Comparison of ENCODE assay signal across 31 mouse cellular contexts in genomic region chr6:60739776-60740175, GRCm38 (mm10).
DNase-seq lines count a peak whose midpoint lies in the region; ATAC-seq and TF ChIP-seq lines count a peak whose summit lies in the region.
"Had no signal": no experiment of that assay in that cellular context is flagged by ENCODE, and none has a peak within 500 bp of the region (broad histone marks: within the 10 kb centered on the region; RNA-seq: fewer than 3 reads in every experiment).

No protein-coding gene starts in this region.

- no peaks in the 10 kb centered on the region for H3K9me3 ChIP-seq in forebrain, postnatal 0 days (ENCODE audit: low read length)
- H3K9me3 ChIP-seq in forebrain, embryonic 10.5 days, result no peaks in the 10 kb centered on the region
- H3K9me3 ChIP-seq: embryonic facial prominence, embryonic 13.5 days; G1E; heart, embryonic 13.5 days; neural tube, embryonic 15.5 days had no signal

- peak; percentile 1 for DNase-seq in adrenal gland, postnatal 10 days
- no peak for DNase-seq in adrenal gland, adult 8-10 months
- no peak for DNase-seq in forebrain, postnatal 0 days
- no peak for DNase-seq in forebrain, embryonic 10.5 days (ENCODE audit: extremely low spot score, low spot score)
- DNase-seq in right cerebral cortex, adult 18-20 months, result peak; percentile 17
- DNase-seq in right cerebral cortex, postnatal 25 days, result no peak
- DNase-seq: cerebellum, adult 11-12 months; cerebellum, adult 9-11 months; embryo, embryonic 11 days; gastrocnemius, postnatal 10 days; heart, postnatal 10 days; kidney, adult 11 months; kidney, postnatal 14 days; layer of hippocampus, postnatal 36 days; liver; lung, adult 2 months; lung, postnatal 10 days; midbrain, embryonic 14.5 days; retina, postnatal 1 day; spleen, adult 18-20 months; thymus, adult 18-20 months; thymus, postnatal 25 days had no signal

- H3K4me1 ChIP-seq in forebrain, postnatal 0 days (ENCODE audit: insufficient read depth), result no peaks in the 10 kb centered on the region
- peaks cover 15% of the 10 kb centered on the region for H3K4me1 ChIP-seq in forebrain, embryonic 10.5 days
- H3K4me1 ChIP-seq: embryonic facial prominence, embryonic 13.5 days; heart, embryonic 13.5 days; neural tube, embryonic 15.5 days had no signal

- no peak for TF ChIP-seq CTCF in forebrain, postnatal 0 days (IDR thresholded peaks at IDR 0.05; ENCODE audit: low read depth)

- no peaks in the 10 kb centered on the region for H3K27me3 ChIP-seq in forebrain, postnatal 0 days (ENCODE audit: insufficient read depth, low read length)
- H3K27me3 ChIP-seq in forebrain, embryonic 10.5 days (ENCODE audit: poor library complexity, severe bottlenecking), result no peaks in the 10 kb centered on the region
- H3K27me3 ChIP-seq: embryonic facial prominence, embryonic 13.5 days; heart, embryonic 13.5 days; neural tube, embryonic 15.5 days had no signal

- ATAC-seq in forebrain, postnatal 0 days, result peak; percentile 69
- no peak for ATAC-seq in cerebellum, adult (ENCODE audit: insufficient number of reproducible peaks, low FRiP score, low TSS enrichment)
- ATAC-seq: Patski had no signal

- H3K27ac ChIP-seq in forebrain, postnatal 0 days (ENCODE audit: low read depth, low read length), result no peak overlapping the region
- no peak overlapping the region for H3K27ac ChIP-seq in forebrain, embryonic 10.5 days
- H3K27ac ChIP-seq: embryonic facial prominence, embryonic 13.5 days; heart, embryonic 13.5 days; hindbrain, embryonic 14.5 days; liver, embryonic 14.5 days; macrophage; neural tube, embryonic 15.5 days had no signal

- no peaks in the 10 kb centered on the region for H3K36me3 ChIP-seq in forebrain, postnatal 0 days (ENCODE audit: insufficient read depth)
- no peaks in the 10 kb centered on the region for H3K36me3 ChIP-seq in forebrain, embryonic 10.5 days (replicated peaks)
- H3K36me3 ChIP-seq: embryonic facial prominence, embryonic 13.5 days; heart, embryonic 13.5 days; neural tube, embryonic 15.5 days had no signal

- WGBS in forebrain, postnatal 0 days, result 15% methylated on average over 1 of the region's 1 CpGs
- 27% methylated on average over 1 of the region's 1 CpGs for WGBS in forebrain, embryonic 10.5 days

- H3K9ac ChIP-seq in forebrain, postnatal 0 days, result no peak overlapping the region
- H3K9ac ChIP-seq: embryonic facial prominence, embryonic 13.5 days; heart, embryonic 13.5 days; hindbrain, embryonic 14.5 days; liver, embryonic 14.5 days; neural tube, embryonic 15.5 days had no signal

- H3K4me3 ChIP-seq in forebrain, postnatal 0 days (ENCODE audit: low read depth, low read length), result no peak overlapping the region
- H3K4me3 ChIP-seq in forebrain, embryonic 10.5 days, result no peak overlapping the region
- H3K4me3 ChIP-seq: embryonic facial prominence, embryonic 13.5 days; heart, embryonic 13.5 days; neural tube, embryonic 15.5 days had no signal

- H3K4me2 ChIP-seq in forebrain, postnatal 0 days (ENCODE audit: low read depth), result no peak overlapping the region
- H3K4me2 ChIP-seq: embryonic facial prominence, embryonic 13.5 days; heart, embryonic 13.5 days; hindbrain, embryonic 14.5 days; neural tube, embryonic 15.5 days had no signal

Comparison
In these comparisons a context has a peak if more than half of its experiments do, and no peak if none do; other contexts are left out.
1. DNase-seq: peak in adrenal gland, postnatal 10 days (single experiment) and right cerebral cortex, adult 18-20 months (single experiment); none in adrenal gland, adult 8-10 months (single experiment), forebrain, postnatal 0 days (single experiment), forebrain, embryonic 10.5 days (single experiment) and right cerebral cortex, postnatal 25 days (single experiment).